In genomic region chr11:107479053-107479861, GRCm38 (mm10) we compare ENCODE assay signal across 8 mouse cellular contexts. TPM values are rescaled to one million over a fixed set of nuclear protein-coding genes. Genes with fewer than 3 reads are reported as not detected.
DNase-seq lines count a peak whose midpoint lies in the region; ATAC-seq and TF ChIP-seq lines count a peak whose summit lies in the region.

Gene Psmd12 (plus strand): TSS chr11:107479484.

- under 1% methylated on average over 50 of the region's 51 CpGs for WGBS in kidney, embryonic 14.5 days
- WGBS in limb, embryonic 15.5 days = under 1% methylated on average over 51 of the region's 51 CpGs

- H3K4me2 ChIP-seq in kidney, embryonic 14.5 days (replicated peaks; ENCODE audit: low read depth, low read length) = peak within 1 kb of the TSS; percentile 58
- H3K4me2 ChIP-seq in limb, embryonic 15.5 days = peak within 1 kb of the TSS; percentile 67

- no peak for TF ChIP-seq CTCF in bone marrow macrophage, adult 2 months (IDR thresholded peaks at IDR 0.05; ENCODE audit: low read depth, low read length)
- no peak for TF ChIP-seq CTCF in embryonic fibroblast, embryonic 13.5 days (IDR thresholded peaks at IDR 0.05; ENCODE audit: borderline replicate concordance, insufficient read depth, low read length)

- ATAC-seq in kidney, embryonic 14.5 days (ENCODE audit: low FRiP score, low TSS enrichment) = peak; percentile 99
- peak; percentile 98 for ATAC-seq in limb, embryonic 15.5 days (ENCODE audit: insufficient number of reproducible peaks, low FRiP score, low TSS enrichment, low read depth)

- H3K27ac ChIP-seq in bone marrow macrophage, adult 2 months (ENCODE audit: insufficient read depth, low read depth, low read length) = peak within 1 kb of the TSS; percentile 68
- peak within 1 kb of the TSS; percentile 55 for H3K27ac ChIP-seq in embryonic fibroblast, embryonic 13.5 days (ENCODE audit: insufficient read depth, low read length)
- no peak within 1 kb of the TSS; the same call in 1 of the 2 replicates for H3K27ac ChIP-seq in kidney, embryonic 14.5 days (ENCODE audit: low read depth, low read length)
- peak within 1 kb of the TSS; percentile 83 for H3K27ac ChIP-seq in limb, embryonic 15.5 days

- no peaks in the 10 kb centered on the region for H3K9me3 ChIP-seq in kidney, embryonic 14.5 days (ENCODE audit: control insufficient read depth, low read length)
- H3K9me3 ChIP-seq in limb, embryonic 15.5 days = no peaks in the 10 kb centered on the region

- peak; percentile 97 for DNase-seq in A20 (ENCODE audit: low read depth, low spot score)
- DNase-seq in heart, adult 9 months (ENCODE audit: low spot score in 2 of 2) = peak; percentile 93 to 94
- DNase-seq in monocyte, adult 2 months (ENCODE audit: low read depth in 1 of 2, low spot score in 2 of 2) = peak; percentile 78 to 92
- peak; percentile 93 to 95 for DNase-seq in spleen, postnatal 36 days (ENCODE audit: low spot score in 2 of 2)

- H3K4me1 ChIP-seq in bone marrow macrophage, adult 2 months (ENCODE audit: control insufficient read depth, insufficient read depth, low read length) = peaks cover 24% of the 10 kb centered on the region
- peaks cover 4% of the 10 kb centered on the region; the same call in 1 of the 2 replicates for H3K4me1 ChIP-seq in embryonic fibroblast, embryonic 13.5 days (ENCODE audit: control insufficient read depth, insufficient read depth, low read length)
- H3K4me1 ChIP-seq in kidney, embryonic 14.5 days (ENCODE audit: control insufficient read depth, insufficient read depth, low read length) = peaks cover 13% of the 10 kb centered on the region
- peaks cover 13% of the 10 kb centered on the region for H3K4me1 ChIP-seq in limb, embryonic 15.5 days

- no peak for TF ChIP-seq POLR2A in bone marrow macrophage, adult 2 months (IDR thresholded peaks at IDR 0.05; ENCODE audit: borderline replicate concordance, low read depth, low read length)
- peak; percentile 83 for TF ChIP-seq POLR2A in embryonic fibroblast, embryonic 13.5 days (IDR thresholded peaks at IDR 0.05; ENCODE audit: low read depth, low read length)

- H3K36me3 ChIP-seq in kidney, embryonic 14.5 days (ENCODE audit: control insufficient read depth, insufficient read depth, low read length) = no peaks in the 10 kb centered on the region; the same call in 1 of the 2 replicates
- H3K36me3 ChIP-seq in limb, embryonic 15.5 days = peaks cover under 1% of the 10 kb centered on the region; the same call in 1 of the 2 replicates

- H3K4me3 ChIP-seq in bone marrow macrophage, adult 2 months (ENCODE audit: insufficient read depth, low read length) = peak within 1 kb of the TSS; percentile 88
- H3K4me3 ChIP-seq in embryonic fibroblast, embryonic 13.5 days (ENCODE audit: insufficient read depth, low read length) = peak within 1 kb of the TSS; percentile 93
- H3K4me3 ChIP-seq in kidney, embryonic 14.5 days (ENCODE audit: low read length) = peak within 1 kb of the TSS; percentile 65
- H3K4me3 ChIP-seq in limb, embryonic 15.5 days = peak within 1 kb of the TSS; percentile 96

- peak within 1 kb of the TSS; percentile 70 for H3K9ac ChIP-seq in kidney, embryonic 14.5 days (ENCODE audit: low read depth, low read length)
- H3K9ac ChIP-seq in limb, embryonic 15.5 days = peak within 1 kb of the TSS; percentile 95

- H3K27me3 ChIP-seq in kidney, embryonic 14.5 days (ENCODE audit: control insufficient read depth, insufficient read depth, low read length) = no peaks in the 10 kb centered on the region
- no peaks in the 10 kb centered on the region for H3K27me3 ChIP-seq in limb, embryonic 15.5 days

RNA-seq across cellular contexts. Expression of gene Psmd12, which starts in this region (rescaled TPM):
- 60.8 and 65.4 TPM in 2 replicates for polyA plus RNA-seq in bone marrow macrophage, adult 2 months (2012; ENCODE audit: insufficient read depth, insufficient read length, missing spikeins)
- polyA plus RNA-seq in embryonic fibroblast, embryonic 13.5 days (2011; ENCODE audit: insufficient read length, low read depth, missing spikeins) = 95.9 and 105 TPM in 2 replicates
- 170 and 201 TPM in 2 replicates for polyA plus RNA-seq in kidney, embryonic 14.5 days (2014; fragmentation: Nextera tagmentation; extraction: Ambion mirVana)
- polyA plus RNA-seq in limb, embryonic 15.5 days (2015; fragmentation: Nextera tagmentation; extraction: Ambion mirVana) = 157 and 165 TPM in 2 replicates
